Mouse (Mus musculus) hindbrain, embryonic 16.5 days (tissue): Measurements from ENCODE around the gene Gm21985. TPM values are rescaled to one million over a fixed set of nuclear protein-coding genes. Genes with fewer than 3 reads are reported as not detected.
"Not testable (repeated sequence)": the region's sequence is repeated elsewhere in the genome, so short reads cannot be mapped to it uniquely, and the experiment has no call there.

ENCODE experiments used
- ATAC-seq: fragments of 200-750 bp; cut with Nextera tagmentation; 2 replicates; pipeline ENCODE4 v1.8.0; 2017; ENCODE audit warnings: moderate TSS enrichment, moderate library complexity
- H3K27ac ChIP-seq: fragments of 300-500 bp; sonication (generic); 2 replicates; pipeline ENCODE4 v1.5.1; 2014; ENCODE audit warnings: low read depth, mild to moderate bottlenecking, control low read depth, low read length, moderate library complexity
- H3K27me3 ChIP-seq: fragments of 300-500 bp; sonication (generic); replicated peaks from 2 replicates; pipeline ENCODE4 v1.6.1; 2014; ENCODE audit warnings: low read length; ENCODE audit not compliant: control insufficient read depth, insufficient read depth
- H3K36me3 ChIP-seq: fragments of 300-500 bp; sonication (generic); 2 replicates; pipeline ENCODE4 v1.6.1; 2014; ENCODE audit warnings: mild to moderate bottlenecking, low read length, moderate library complexity, mixed read lengths; ENCODE audit not compliant: control insufficient read depth, insufficient read depth
- H3K4me1 ChIP-seq: fragments of 300-500 bp; sonication (generic); 2 replicates; pipeline ENCODE4 v1.6.1; 2014; ENCODE audit warnings: low read depth, low read length; ENCODE audit not compliant: control insufficient read depth, insufficient read depth
- H3K4me2 ChIP-seq: fragments of 300-500 bp; sonication (generic); 2 replicates; pipeline ENCODE4 v1.6.1; 2014; ENCODE audit warnings: mild to moderate bottlenecking, low read length, control low read depth, moderate library complexity
- H3K4me3 ChIP-seq: fragments of 300-500 bp; sonication (generic); 2 replicates; pipeline ENCODE4 v1.5.1; 2014; ENCODE audit warnings: mild to moderate bottlenecking, low read length, control low read depth, moderate library complexity
- H3K9ac ChIP-seq: fragments of 300-500 bp; sonication (generic); 2 replicates; pipeline ENCODE4 v1.6.1; 2014; ENCODE audit warnings: low read depth, mild to moderate bottlenecking, control low read depth, low read length, moderate library complexity
- H3K9me3 ChIP-seq: fragments of 300-500 bp; sonication (generic); 2 replicates; pipeline ENCODE4 v1.6.1; 2014; ENCODE audit warnings: mild to moderate bottlenecking, low read length, moderate library complexity; ENCODE audit not compliant: control insufficient read depth
- WGBS: fragments of 180-500 bp; shearing (Covaris S2); extraction: QIAGEN DNeasy Blood & Tissue Kit; methylation state at CpG from one replicate; pipeline ENCODE4 v1.1.7; 2014; 5-methylcytosine and 5-hydroxymethylcytosine counted together
- polyA plus RNA-seq: library from polyadenylated mRNA; unstranded; fragments of >200 nt; fragmentation: Nextera tagmentation; extraction: Ambion mirVana; gene quantifications from 2 replicates; pipeline ENCODE4 v1.2.1, GENCODE M21; 2015

Gm21985 gene
- polyA plus RNA-seq, 1 experiment from 2014 or later = not detected

DNA sequence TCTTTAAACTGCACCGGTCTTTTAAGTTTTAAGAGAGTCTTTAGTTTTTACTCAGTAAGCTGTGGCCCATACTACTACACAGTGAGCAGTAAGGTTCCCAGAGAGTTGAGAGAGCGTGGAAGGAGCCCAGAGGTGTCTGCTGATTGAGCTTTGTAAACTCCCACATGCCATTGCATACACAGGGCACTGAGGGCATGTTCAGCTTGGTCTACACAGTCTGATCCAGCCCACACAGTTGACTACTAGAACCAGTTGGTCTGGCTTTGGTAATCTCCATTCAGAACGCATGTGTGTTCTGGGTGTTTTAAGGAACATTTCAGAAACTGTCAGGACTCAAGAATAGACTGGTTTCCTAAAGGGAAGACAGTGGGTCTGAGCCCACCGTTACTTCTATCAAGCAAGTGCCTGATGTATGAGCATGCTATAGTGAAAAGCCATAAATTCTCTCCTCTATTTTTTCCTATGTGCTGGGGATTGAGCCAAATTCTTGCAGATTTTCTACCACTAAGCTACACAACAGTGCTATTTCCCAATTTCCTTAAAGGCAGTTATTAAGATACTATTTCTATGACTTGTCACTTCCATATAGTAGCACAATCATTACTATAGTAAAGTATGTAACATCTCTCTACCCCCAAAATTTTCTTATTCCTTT lies 125.4 kb downstream of the Gm21985 start:
- 94% methylated on average over 4 of the region's 4 CpGs for WGBS
- Histone ChIP-seq H3K4me3 (no peak overlapping the region), H3K27me3 (no peaks in the 10 kb centered on the region), H3K9ac (no peak overlapping the region), H3K9me3 (no peaks in the 10 kb centered on the region), H3K27ac (no peak overlapping the region), H3K4me2 (no peak overlapping the region), H3K4me1 (no peaks in the 10 kb centered on the region), H3K36me3 (no peaks in the 10 kb centered on the region)
- ATAC-seq = no peak

DNA sequence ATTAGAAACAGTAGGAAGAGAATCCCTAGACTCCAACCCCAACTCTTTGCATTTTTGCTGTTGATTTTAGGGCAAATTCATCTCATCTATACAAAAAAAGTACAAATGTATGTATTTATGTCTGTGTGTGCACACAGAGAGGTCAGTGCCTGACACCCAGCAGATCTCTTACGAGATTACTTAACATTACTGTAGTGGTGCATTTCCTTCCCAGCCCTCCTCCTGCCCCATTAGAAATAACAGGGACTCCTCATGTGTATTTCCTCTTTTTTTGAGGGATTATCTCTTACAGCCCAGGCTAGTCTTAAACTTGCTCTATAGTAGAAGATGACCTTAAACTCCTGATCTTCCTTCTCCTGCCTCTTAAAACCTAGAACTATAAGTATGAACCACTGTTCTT lies 126.6 kb downstream of the Gm21985 start:
- H3K4me3 ChIP-seq = no peak overlapping the region
- ATAC-seq = no peak
- 91% methylated on average over 1 of the region's 1 CpGs for WGBS
- H3K36me3 ChIP-seq = no peaks in the 10 kb centered on the region
- no peaks in the 10 kb centered on the region for H3K9me3 ChIP-seq
- no peak overlapping the region for H3K9ac ChIP-seq
- H3K27ac ChIP-seq = no peak overlapping the region
- no peaks in the 10 kb centered on the region for H3K4me1 ChIP-seq
- H3K27me3 ChIP-seq = no peaks in the 10 kb centered on the region
- no peak overlapping the region for H3K4me2 ChIP-seq

- Histone ChIP-seq H3K4me1 (no peaks in the 10 kb centered on the region), H3K27me3 (no peaks in the 10 kb centered on the region), H3K27ac (no peak overlapping the region), H3K9ac (no peak overlapping the region), H3K4me3 (no peak overlapping the region), H3K36me3 (no peaks in the 10 kb centered on the region), H3K9me3 (no peaks in the 10 kb centered on the region), H3K4me2 (no peak overlapping the region)
- ATAC-seq = no peak
Measured at GRCm38 (mm10) chr2:112393958-112394357, 127.8 kb downstream of the Gm21985 start.

GRCm38 (mm10) chr2:112396649-112397048 lies 130.5 kb downstream of the Gm21985 start:
- WGBS = 63% methylated on average over 1 of the region's 1 CpGs
- no peak overlapping the region for H3K4me2 ChIP-seq
- H3K4me3 ChIP-seq = no peak overlapping the region
- H3K9ac ChIP-seq = no peak overlapping the region
- H3K9me3 ChIP-seq = no peaks in the 10 kb centered on the region
- no peaks in the 10 kb centered on the region for H3K4me1 ChIP-seq
- H3K27ac ChIP-seq = no peak overlapping the region
- no peaks in the 10 kb centered on the region for H3K36me3 ChIP-seq
- H3K27me3 ChIP-seq = no peaks in the 10 kb centered on the region
- no peak for ATAC-seq

DNA sequence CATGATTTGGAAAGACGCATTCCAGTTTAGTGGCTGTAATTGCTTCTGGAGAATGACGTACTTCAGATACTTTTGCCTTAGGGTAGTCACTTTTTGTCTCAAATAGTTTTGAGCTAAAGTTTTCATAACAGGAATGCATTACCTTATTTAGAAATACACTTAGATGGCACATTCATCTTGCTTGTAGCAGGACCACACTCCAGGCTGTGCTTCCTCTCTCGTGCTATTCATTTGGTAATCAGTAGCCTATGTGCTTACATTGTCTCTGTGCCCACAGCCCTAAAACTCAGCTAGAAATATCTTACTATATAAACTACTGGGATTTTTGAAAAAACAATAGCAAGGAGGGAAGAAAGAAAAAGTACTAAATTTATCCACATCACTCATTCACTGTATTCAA lies 140.9 kb downstream of the Gm21985 start:
- no peak overlapping the region for H3K4me2 ChIP-seq
- H3K27me3 ChIP-seq = no peaks in the 10 kb centered on the region
- H3K36me3 ChIP-seq = peaks cover 18% of the 10 kb centered on the region; the same call in 1 of the 2 replicates
- no peak overlapping the region for H3K4me3 ChIP-seq
- no peak overlapping the region for H3K9ac ChIP-seq
- WGBS = 88% methylated on average over 3 of the region's 3 CpGs
- no peak for ATAC-seq
- H3K27ac ChIP-seq = no peak overlapping the region
- no peaks in the 10 kb centered on the region for H3K9me3 ChIP-seq
- H3K4me1 ChIP-seq = no peaks in the 10 kb centered on the region

GRCm38 (mm10) chr2:112425308-112425707 lies 159.2 kb downstream of the Gm21985 start:
- no peak for ATAC-seq
- WGBS = 77% methylated on average over 3 of the region's 3 CpGs
- no peaks in the 10 kb centered on the region for H3K9me3 ChIP-seq
- H3K27ac ChIP-seq = no peak overlapping the region
- no peaks in the 10 kb centered on the region for H3K4me1 ChIP-seq
- no peak overlapping the region for H3K4me3 ChIP-seq
- no peak overlapping the region for H3K9ac ChIP-seq
- no peak overlapping the region for H3K4me2 ChIP-seq
- no peaks in the 10 kb centered on the region for H3K27me3 ChIP-seq
- H3K36me3 ChIP-seq = no peaks in the 10 kb centered on the region

- H3K9me3 ChIP-seq, H3K4me3 ChIP-seq, ATAC-seq, H3K27ac ChIP-seq, H3K4me2 ChIP-seq, H3K27me3 ChIP-seq, H3K9ac ChIP-seq, H3K4me1 ChIP-seq, H3K36me3 ChIP-seq: not testable (repeated sequence)
- WGBS = 91% methylated on average over 3 of the region's 3 CpGs
Measured at GRCm38 (mm10) chr2:112428534-112428933, 162.4 kb downstream of the Gm21985 start.

- Histone ChIP-seq H3K4me3 (no peak overlapping the region), H3K4me1 (no peaks in the 10 kb centered on the region), H3K27ac (no peak overlapping the region), H3K9me3 (no peaks in the 10 kb centered on the region), H3K36me3 (no peaks in the 10 kb centered on the region), H3K27me3 (no peaks in the 10 kb centered on the region), H3K4me2 (no peak overlapping the region), H3K9ac (no peak overlapping the region)
- WGBS = 92% methylated on average over 4 of the region's 4 CpGs
- no peak for ATAC-seq
Measured at GRCm38 (mm10) chr2:112429665-112430064, 163.6 kb downstream of the Gm21985 start.

DNA sequence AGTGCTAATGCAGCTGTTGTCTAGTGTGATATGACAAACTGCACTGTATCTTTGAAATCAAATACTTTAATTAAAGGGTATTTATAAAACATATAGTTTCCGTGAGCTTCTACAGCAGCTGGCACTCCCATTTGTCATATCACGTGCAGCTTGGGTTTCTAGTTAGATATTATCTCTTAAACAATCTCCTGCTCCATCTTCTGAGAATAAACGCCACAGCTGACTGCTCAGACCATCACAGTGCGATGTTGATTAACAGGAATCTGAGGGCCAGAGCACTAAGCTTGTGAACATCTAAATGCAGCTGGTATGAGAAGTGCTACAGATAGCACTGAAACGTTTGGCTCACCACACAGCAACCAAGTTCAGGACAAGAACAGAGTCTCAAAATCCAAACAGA lies 164.3 kb downstream of the Gm21985 start:
- no peak overlapping the region for H3K4me3 ChIP-seq
- no peaks in the 10 kb centered on the region for H3K9me3 ChIP-seq
- no peaks in the 10 kb centered on the region for H3K36me3 ChIP-seq
- no peaks in the 10 kb centered on the region for H3K4me1 ChIP-seq
- H3K27me3 ChIP-seq = no peaks in the 10 kb centered on the region
- 81% methylated on average over 5 of the region's 5 CpGs for WGBS
- H3K9ac ChIP-seq = no peak overlapping the region
- ATAC-seq = no peak
- H3K4me2 ChIP-seq = no peak overlapping the region
- no peak overlapping the region for H3K27ac ChIP-seq

DNA sequence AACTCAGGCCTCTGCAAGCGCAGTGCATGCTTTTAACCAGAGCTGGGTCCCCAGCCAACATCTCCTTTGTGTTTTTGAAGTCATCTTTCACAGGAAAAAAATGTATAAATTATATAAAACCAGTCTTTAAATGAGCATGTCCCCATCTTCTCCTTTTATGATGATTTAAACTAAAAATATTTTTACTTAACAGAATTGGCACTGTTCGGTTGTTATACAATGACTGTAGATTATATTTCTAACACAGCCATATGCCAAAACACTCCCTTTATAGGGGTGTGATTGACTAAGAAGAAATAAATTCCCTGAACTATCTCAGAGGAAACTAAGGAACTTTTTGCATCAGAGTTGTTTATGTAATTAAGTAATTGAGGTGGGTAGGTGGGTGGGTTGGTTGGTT lies 166.4 kb downstream of the Gm21985 start:
- H3K4me3 ChIP-seq = no peak overlapping the region
- no peaks in the 10 kb centered on the region for H3K27me3 ChIP-seq
- H3K4me1 ChIP-seq = no peaks in the 10 kb centered on the region
- WGBS = 91% methylated on average over 2 of the region's 2 CpGs
- no peaks in the 10 kb centered on the region for H3K9me3 ChIP-seq
- H3K36me3 ChIP-seq = no peaks in the 10 kb centered on the region
- H3K9ac ChIP-seq = no peak overlapping the region
- H3K27ac ChIP-seq = no peak overlapping the region
- H3K4me2 ChIP-seq = no peak overlapping the region
- ATAC-seq = no peak
